Mouse (Mus musculus): ENCODE measurements around the gene Nebl. TPM values are rescaled to one million over a fixed set of nuclear protein-coding genes. Genes with fewer than 3 reads are reported as not detected.
A peak's percentile ranks its signal among the peaks of the same experiment; 100 is the strongest.

Nebl gene
- polyA plus RNA-seq, 1 experiment from 2014 or later: 13.8 TPM

DNA sequence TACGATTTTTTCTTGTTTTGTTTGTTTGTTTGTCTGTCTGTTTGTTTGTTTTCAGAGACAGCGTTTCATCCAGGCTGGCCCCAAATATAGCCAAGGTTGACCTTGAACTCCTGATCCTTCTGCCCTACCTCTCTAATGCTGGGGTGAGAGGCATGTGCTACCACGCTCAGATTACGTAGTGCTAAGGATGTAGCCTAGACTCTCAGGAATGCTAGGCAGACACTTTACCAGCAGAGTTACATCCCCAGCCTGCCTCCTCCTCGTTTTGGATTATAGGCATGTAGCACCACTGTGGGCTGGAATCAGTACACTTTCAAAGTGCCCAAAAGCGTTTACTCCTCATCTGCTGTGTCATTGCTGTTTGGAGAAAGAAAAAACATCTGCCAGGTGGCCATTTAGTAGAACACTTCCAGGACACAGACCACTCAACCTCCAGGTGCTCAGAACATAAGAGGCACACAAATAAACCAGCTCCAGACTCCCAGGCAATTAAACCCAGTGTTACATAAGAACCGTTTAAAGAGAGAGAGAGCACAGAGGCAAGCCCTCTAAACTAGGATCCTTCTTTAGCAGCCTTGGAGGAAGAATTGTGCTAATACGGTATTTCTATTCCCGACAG, 16.0 kb downstream of the Nebl start:
- Histone ChIP-seq H3K9ac (ENCODE audit: low read depth, low read length) (no peak overlapping the region), H3K9me3 (replicated peaks; ENCODE audit: control insufficient read depth, low read length, poor library complexity, severe bottlenecking) (no peaks in the 10 kb centered on the region; the same call in 1 of the 2 replicates), H3K4me3 (ENCODE audit: low read depth, low read length) (no peak overlapping the region), H3K36me3 (ENCODE audit: control insufficient read depth, insufficient read depth, low read length) (no peaks in the 10 kb centered on the region), H3K4me1 (ENCODE audit: control insufficient read depth, insufficient read depth, low read length) (0 out of 2 replicates have a peak, but pooled peaks cover 2% of the 10 kb centered on the region), H3K27ac (ENCODE audit: low read length) (no peak overlapping the region), H3K27me3 (ENCODE audit: control insufficient read depth, insufficient read depth, low read depth, low read length) (no peaks in the 10 kb centered on the region), H3K4me2 (ENCODE audit: low read length) (no peak overlapping the region)
- no peak for ATAC-seq
- 81% methylated on average over 9 of the region's 9 CpGs for WGBS

- no peak overlapping the region for H3K9ac ChIP-seq (ENCODE audit: low read depth, low read length)
- H3K4me2 ChIP-seq (ENCODE audit: low read length): no peak overlapping the region
- no peak overlapping the region for H3K27ac ChIP-seq (ENCODE audit: low read length)
- H3K4me3 ChIP-seq (ENCODE audit: low read depth, low read length): no peak overlapping the region
- H3K4me1 ChIP-seq (ENCODE audit: control insufficient read depth, insufficient read depth, low read length): 0 out of 2 replicates have a peak, but pooled peaks cover 2% of the 10 kb centered on the region
- ATAC-seq: no peak
- 58% methylated on average over 14 of the region's 14 CpGs for WGBS
- no peaks in the 10 kb centered on the region for H3K27me3 ChIP-seq (ENCODE audit: control insufficient read depth, insufficient read depth, low read depth, low read length)
- H3K36me3 ChIP-seq (ENCODE audit: control insufficient read depth, insufficient read depth, low read length): no peaks in the 10 kb centered on the region
- H3K9me3 ChIP-seq (replicated peaks; ENCODE audit: control insufficient read depth, low read length, poor library complexity, severe bottlenecking): no peaks in the 10 kb centered on the region; the same call in 1 of the 2 replicates
These were observed 16.6 kb downstream of the Nebl start for GRCm38 (mm10) chr2:17714661-17715060.

- H3K27ac ChIP-seq (ENCODE audit: low read length): no peak overlapping the region
- 63% methylated on average over 4 of the region's 4 CpGs for WGBS
- no peak overlapping the region for H3K9ac ChIP-seq (ENCODE audit: low read depth, low read length)
These were observed 17.1 kb downstream of the Nebl start for GRCm38 (mm10) chr2:17714124-17714523.

GRCm38 (mm10) chr2:17711216-17711615, 20.0 kb downstream of the Nebl start:
- no peaks in the 10 kb centered on the region; the same call in 1 of the 2 replicates for H3K9me3 ChIP-seq (replicated peaks; ENCODE audit: control insufficient read depth, low read length, poor library complexity, severe bottlenecking)
- no peak for ATAC-seq
- no peak overlapping the region for H3K9ac ChIP-seq (ENCODE audit: low read depth, low read length)
- H3K4me3 ChIP-seq (ENCODE audit: low read depth, low read length): no peak overlapping the region
- H3K36me3 ChIP-seq (ENCODE audit: control insufficient read depth, insufficient read depth, low read length): no peaks in the 10 kb centered on the region
- H3K4me1 ChIP-seq (ENCODE audit: control insufficient read depth, insufficient read depth, low read length): 0 out of 2 replicates have a peak, but pooled peaks cover 2% of the 10 kb centered on the region
- H3K27ac ChIP-seq (ENCODE audit: low read length): no peak overlapping the region
- H3K4me2 ChIP-seq (ENCODE audit: low read length): no peak overlapping the region
- no peaks in the 10 kb centered on the region for H3K27me3 ChIP-seq (ENCODE audit: control insufficient read depth, insufficient read depth, low read depth, low read length)
- WGBS: 80% methylated on average over 5 of the region's 5 CpGs

More at GRCm38 (mm10) chr2:17714124-17714523, 17.1 kb downstream of the Nebl start:
- Histone ChIP-seq H3K27me3 (ENCODE audit: control insufficient read depth, insufficient read depth, low read depth, low read length) (no peaks in the 10 kb centered on the region), H3K4me1 (ENCODE audit: control insufficient read depth, insufficient read depth, low read length) (0 out of 2 replicates have a peak, but pooled peaks cover 2% of the 10 kb centered on the region), H3K4me2 (ENCODE audit: low read length) (no peak overlapping the region), H3K36me3 (ENCODE audit: control insufficient read depth, insufficient read depth, low read length) (no peaks in the 10 kb centered on the region), H3K9me3 (replicated peaks; ENCODE audit: control insufficient read depth, low read length, poor library complexity, severe bottlenecking) (no peaks in the 10 kb centered on the region; the same call in 1 of the 2 replicates), H3K4me3 (ENCODE audit: low read depth, low read length) (no peak overlapping the region)
- ATAC-seq: no peak

DNA sequence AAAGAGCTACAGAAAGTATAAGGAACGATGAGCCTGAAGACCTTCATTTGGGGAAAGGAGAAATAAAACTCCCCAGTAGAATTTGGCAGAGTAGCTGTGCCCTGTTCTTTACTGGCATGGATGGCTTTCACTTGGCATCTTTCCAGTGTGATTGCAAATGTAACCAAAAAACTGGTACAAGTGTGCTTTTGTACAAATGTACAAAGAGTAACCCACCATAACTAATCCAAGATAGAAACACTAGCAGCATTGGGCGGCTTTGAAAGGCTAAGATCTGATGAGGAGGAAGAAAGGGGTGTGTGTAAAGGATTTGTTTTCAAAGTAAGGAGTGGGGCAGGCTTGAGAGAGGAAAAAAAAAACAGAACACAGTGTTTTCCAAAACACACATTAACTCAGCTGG, 21.2 kb downstream of the Nebl start:
- no peaks in the 10 kb centered on the region for H3K9me3 ChIP-seq (replicated peaks; ENCODE audit: control insufficient read depth, low read length, poor library complexity, severe bottlenecking)
- no peak overlapping the region for H3K9ac ChIP-seq (ENCODE audit: low read depth, low read length)
- no peaks in the 10 kb centered on the region for H3K36me3 ChIP-seq (ENCODE audit: control insufficient read depth, insufficient read depth, low read length)
- H3K27me3 ChIP-seq (ENCODE audit: control insufficient read depth, insufficient read depth, low read depth, low read length): no peaks in the 10 kb centered on the region
- no peak overlapping the region for H3K27ac ChIP-seq (ENCODE audit: low read length)
- WGBS: 59% methylated on average over 2 of the region's 2 CpGs
- ATAC-seq: peak; percentile 63; the same call in 1 of the 2 replicates
- no peak overlapping the region for H3K4me3 ChIP-seq (ENCODE audit: low read depth, low read length)
- H3K4me2 ChIP-seq (ENCODE audit: low read length): no peak overlapping the region
- H3K4me1 ChIP-seq (ENCODE audit: control insufficient read depth, insufficient read depth, low read length): 0 out of 2 replicates have a peak, but pooled peaks cover 2% of the 10 kb centered on the region

DNA sequence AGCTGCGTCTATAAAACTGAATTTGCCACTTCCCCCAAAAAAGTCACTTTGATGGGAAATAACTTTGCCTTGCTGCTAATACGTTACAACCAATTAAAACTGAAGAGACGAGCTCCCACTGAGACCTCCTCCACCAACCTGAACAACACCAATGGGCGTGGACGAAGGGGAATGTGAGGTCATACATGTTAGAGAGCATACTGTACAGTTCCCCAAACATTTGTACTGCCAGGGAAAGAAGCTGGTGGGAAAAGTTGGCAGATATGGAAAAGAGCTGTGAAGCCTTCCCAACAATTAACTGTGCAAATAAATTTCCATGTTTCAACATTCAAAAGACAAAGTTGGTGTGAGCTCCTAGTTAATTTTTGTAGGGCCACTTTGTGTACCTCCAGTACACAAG, 25.3 kb downstream of the Nebl start:
- 93% methylated on average over 5 of the region's 5 CpGs for WGBS
- no peak overlapping the region for H3K9ac ChIP-seq (ENCODE audit: low read depth, low read length)
- no peaks in the 10 kb centered on the region for H3K9me3 ChIP-seq (replicated peaks; ENCODE audit: control insufficient read depth, low read length, poor library complexity, severe bottlenecking)
- H3K36me3 ChIP-seq (ENCODE audit: control insufficient read depth, insufficient read depth, low read length): no peaks in the 10 kb centered on the region
- no peak overlapping the region for H3K27ac ChIP-seq (ENCODE audit: low read length)
- ATAC-seq: no peak
- H3K4me1 ChIP-seq (ENCODE audit: control insufficient read depth, insufficient read depth, low read length): peaks cover 14% of the 10 kb centered on the region
- H3K27me3 ChIP-seq (ENCODE audit: control insufficient read depth, insufficient read depth, low read depth, low read length): no peaks in the 10 kb centered on the region
- no peak overlapping the region for H3K4me2 ChIP-seq (ENCODE audit: low read length)
- H3K4me3 ChIP-seq (ENCODE audit: low read depth, low read length): no peak overlapping the region

- H3K4me1 ChIP-seq (ENCODE audit: control insufficient read depth, insufficient read depth, low read length): peaks cover 14% of the 10 kb centered on the region
- no peak overlapping the region for H3K27ac ChIP-seq (ENCODE audit: low read length)
- H3K9me3 ChIP-seq (replicated peaks; ENCODE audit: control insufficient read depth, low read length, poor library complexity, severe bottlenecking): no peaks in the 10 kb centered on the region
- H3K36me3 ChIP-seq (ENCODE audit: control insufficient read depth, insufficient read depth, low read length): no peaks in the 10 kb centered on the region
- no peak for ATAC-seq
- H3K27me3 ChIP-seq (ENCODE audit: control insufficient read depth, insufficient read depth, low read depth, low read length): no peaks in the 10 kb centered on the region
- no peak overlapping the region for H3K4me2 ChIP-seq (ENCODE audit: low read length)
- 63% methylated on average over 3 of the region's 3 CpGs for WGBS
- H3K9ac ChIP-seq (ENCODE audit: low read depth, low read length): no peak overlapping the region
- no peak overlapping the region for H3K4me3 ChIP-seq (ENCODE audit: low read depth, low read length)
These were observed 25.8 kb downstream of the Nebl start for GRCm38 (mm10) chr2:17705426-17705825.

GRCm38 (mm10) chr2:17703170-17703512, 28.1 kb downstream of the Nebl start:
- Histone ChIP-seq H3K27me3 (ENCODE audit: control insufficient read depth, insufficient read depth, low read depth, low read length) (no peaks in the 10 kb centered on the region), H3K9ac (ENCODE audit: low read depth, low read length) (no peak overlapping the region), H3K9me3 (replicated peaks; ENCODE audit: control insufficient read depth, low read length, poor library complexity, severe bottlenecking) (no peaks in the 10 kb centered on the region), H3K27ac (ENCODE audit: low read length) (peak overlapping the region; percentile 69), H3K4me2 (ENCODE audit: low read length) (no peak overlapping the region), H3K36me3 (ENCODE audit: control insufficient read depth, insufficient read depth, low read length) (no peaks in the 10 kb centered on the region), H3K4me3 (ENCODE audit: low read depth, low read length) (no peak overlapping the region), H3K4me1 (ENCODE audit: control insufficient read depth, insufficient read depth, low read length) (peaks cover 14% of the 10 kb centered on the region)
- 55% methylated on average over 2 of the region's 2 CpGs for WGBS
- no peak; the same call in 1 of the 2 replicates for ATAC-seq

DNA sequence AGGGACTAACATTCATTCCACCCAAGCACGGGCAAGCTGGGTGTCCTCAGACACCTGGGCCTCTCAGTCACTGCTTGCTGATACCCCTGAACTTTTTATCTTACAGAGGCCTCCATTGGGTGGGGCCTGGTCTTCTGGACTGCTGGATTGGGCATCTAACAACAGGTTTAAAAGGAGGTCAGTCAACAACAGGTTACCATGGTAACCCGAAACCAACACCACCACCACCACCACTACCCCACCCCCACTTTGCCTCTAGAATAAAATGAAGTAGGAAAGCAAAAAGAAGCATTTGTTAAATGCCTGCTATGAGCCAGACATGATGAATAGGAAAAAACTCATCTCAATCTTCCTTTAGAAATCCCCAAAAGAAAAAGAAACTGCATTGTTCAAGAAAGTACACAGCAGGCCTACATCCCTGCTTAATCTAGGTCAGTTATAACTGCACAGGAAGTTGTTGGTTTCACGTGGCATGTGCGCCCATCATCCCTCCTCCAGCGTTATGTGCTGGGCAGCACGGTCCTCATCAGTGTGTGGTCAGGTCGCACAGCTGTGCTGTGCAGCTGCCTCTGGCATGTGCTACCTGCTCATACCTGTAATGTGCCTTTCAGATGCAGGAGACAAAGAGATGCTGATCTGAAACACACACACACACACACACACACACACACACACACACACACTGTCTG, 28.6 kb downstream of the Nebl start:
- H3K4me1 ChIP-seq (ENCODE audit: control insufficient read depth, insufficient read depth, low read length): peaks cover 14% of the 10 kb centered on the region
- no peaks in the 10 kb centered on the region for H3K27me3 ChIP-seq (ENCODE audit: control insufficient read depth, insufficient read depth, low read depth, low read length)
- no peaks in the 10 kb centered on the region for H3K9me3 ChIP-seq (replicated peaks; ENCODE audit: control insufficient read depth, low read length, poor library complexity, severe bottlenecking)
- peak; percentile 80 for ATAC-seq
- H3K4me3 ChIP-seq (ENCODE audit: low read depth, low read length): no peak overlapping the region
- no peak overlapping the region for H3K4me2 ChIP-seq (ENCODE audit: low read length)
- H3K9ac ChIP-seq (ENCODE audit: low read depth, low read length): no peak overlapping the region
- 65% methylated on average over 7 of the region's 7 CpGs for WGBS
- H3K27ac ChIP-seq (ENCODE audit: low read length): peak overlapping the region; percentile 69
- no peaks in the 10 kb centered on the region for H3K36me3 ChIP-seq (ENCODE audit: control insufficient read depth, insufficient read depth, low read length)
